Mouse (Mus musculus): ENCODE measurements at regions not wholly inside any gene's neighbourhood (a gene's known extent, or its start where the extent isn't known, plus 50 kb on each side); places are given as distances from the start of the nearest gene placed in this dataset.

GRCm38 (mm10) chr14:97170841-97171240 is 651.9 kb upstream of the Klhl1 start:
- no peak for DNase-seq (ENCODE audit: low read depth, low spot score)

GRCm38 (mm10) chr14:97165793-97166192 is 646.9 kb upstream of the Klhl1 start:
- peak; percentile 26 for DNase-seq (ENCODE audit: low read depth, low spot score)

GRCm38 (mm10) chr14:97148997-97149653 is 630.2 kb upstream of the Klhl1 start:
- DNase-seq (ENCODE audit: low read depth, low spot score) = no peak

- no peak for DNase-seq (ENCODE audit: low read depth, low spot score)
Observed at GRCm38 (mm10) chr14:97115918-97116635, 597.2 kb upstream of the Klhl1 start.

GRCm38 (mm10) chr14:97101090-97101675 is 582.3 kb upstream of the Klhl1 start:
- peak; percentile 13 for DNase-seq (ENCODE audit: low read depth, low spot score)

- DNase-seq (ENCODE audit: low read depth, low spot score) = no peak
Observed at GRCm38 (mm10) chr14:97093389-97093788, 574.5 kb upstream of the Klhl1 start.

GRCm38 (mm10) chr14:97088863-97089262 is 570.0 kb upstream of the Klhl1 start:
- DNase-seq (ENCODE audit: low read depth, low spot score) = no peak

- DNase-seq (ENCODE audit: low read depth, low spot score) = no peak
Observed at GRCm38 (mm10) chr14:97087346-97087745, 568.4 kb upstream of the Klhl1 start.

- no peak for DNase-seq (ENCODE audit: low read depth, low spot score)
Observed at GRCm38 (mm10) chr14:97086363-97087309, 567.7 kb upstream of the Klhl1 start.

- DNase-seq (ENCODE audit: low read depth, low spot score) = no peak
Observed at GRCm38 (mm10) chr14:97074808-97075207, 555.9 kb upstream of the Klhl1 start.

GRCm38 (mm10) chr14:97068770-97069169 is 549.9 kb upstream of the Klhl1 start:
- DNase-seq (ENCODE audit: low read depth, low spot score) = no peak

GRCm38 (mm10) chr14:97068313-97068712 is 549.4 kb upstream of the Klhl1 start:
- DNase-seq (ENCODE audit: low read depth, low spot score) = no peak

- peak; percentile 12 for DNase-seq (ENCODE audit: low read depth, low spot score)
Observed at GRCm38 (mm10) chr14:97045321-97045720, 526.4 kb upstream of the Klhl1 start.

GRCm38 (mm10) chr14:97039850-97040249 is 520.9 kb upstream of the Klhl1 start:
- DNase-seq (ENCODE audit: low read depth, low spot score) = no peak

GRCm38 (mm10) chr14:97028528-97028927 is 509.6 kb upstream of the Klhl1 start:
- no peak for DNase-seq (ENCODE audit: low read depth, low spot score)

- DNase-seq (ENCODE audit: low read depth, low spot score) = no peak
Observed at GRCm38 (mm10) chr14:97006294-97006693, 487.4 kb upstream of the Klhl1 start.

- no peak for DNase-seq (ENCODE audit: low read depth, low spot score)
Observed at GRCm38 (mm10) chr14:96995081-96995480, 476.2 kb upstream of the Klhl1 start.

GRCm38 (mm10) chr14:96990542-96991162 is 471.8 kb upstream of the Klhl1 start:
- DNase-seq (ENCODE audit: low read depth, low spot score) = no peak

GRCm38 (mm10) chr14:96963074-96963447 is 444.2 kb upstream of the Klhl1 start:
- no peak for DNase-seq (ENCODE audit: low read depth, low spot score)

- peak; percentile 53 for DNase-seq (ENCODE audit: low read depth, low spot score)
Observed at GRCm38 (mm10) chr14:96962426-96963073, 443.6 kb upstream of the Klhl1 start.

- DNase-seq (ENCODE audit: low read depth, low spot score) = no peak
Observed at GRCm38 (mm10) chr14:96956115-96956514, 437.2 kb upstream of the Klhl1 start.
